Mouse (Mus musculus): Measurements from ENCODE around the gene Rhoj.
"Not testable (repeated sequence)": the region's sequence is repeated elsewhere in the genome, so short reads cannot be mapped to it uniquely, and the experiment has no call there.

Rhoj gene

GRCm38 (mm10) chr12:75394011-75394773 lies 86.1 kb downstream of the Rhoj start:
- no peak for DNase-seq (ENCODE audit: low spot score in 2 of 2)

GRCm38 (mm10) chr12:75396616-75397015 lies 88.5 kb downstream of the Rhoj start:
- DNase-seq (ENCODE audit: low spot score in 2 of 2): no peak

DNA sequence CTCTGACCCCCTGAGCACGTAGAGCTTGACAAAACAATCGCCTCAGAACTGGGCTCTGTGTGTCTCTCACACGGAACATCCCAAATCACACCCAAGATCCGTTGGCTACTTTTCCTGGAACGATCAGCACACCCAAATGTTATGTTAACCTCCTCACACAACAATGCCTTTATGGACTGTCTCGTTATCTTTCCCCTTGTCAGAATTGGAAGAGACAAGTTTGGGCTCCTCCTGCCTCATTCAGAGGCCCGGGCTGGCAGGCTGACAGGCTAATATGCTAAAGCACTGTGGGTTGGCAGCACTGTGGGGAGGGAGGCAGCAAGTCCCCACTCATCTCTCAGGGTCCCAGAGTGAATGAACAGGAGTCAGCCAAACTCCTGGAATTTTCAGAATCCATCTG lies 89.0 kb downstream of the Rhoj start:
- DNase-seq (ENCODE audit: low spot score in 2 of 2): no peak

GRCm38 (mm10) chr12:75412964-75413363 lies 104.8 kb downstream of the Rhoj start:
- DNase-seq (ENCODE audit: low spot score in 2 of 2): no peak

DNA sequence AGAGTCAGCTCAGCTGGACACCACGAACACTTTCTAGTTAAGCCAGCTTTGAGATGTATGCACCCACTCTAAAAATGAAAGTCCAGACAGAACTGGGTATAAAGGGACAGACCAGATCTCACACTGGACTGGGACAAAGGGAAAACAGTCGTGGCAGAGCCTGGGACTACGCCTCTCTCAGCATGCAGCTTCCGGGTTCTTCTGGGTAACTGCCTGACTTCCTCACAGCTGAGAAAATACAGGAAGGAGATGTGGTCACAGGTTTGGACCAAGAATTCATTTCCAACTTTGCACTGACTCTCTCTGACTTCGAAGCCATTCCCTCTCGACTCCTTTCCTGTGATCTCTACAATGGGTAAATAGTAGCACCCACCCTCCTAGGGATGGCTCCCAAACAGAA lies 106.9 kb downstream of the Rhoj start:
- DNase-seq (ENCODE audit: low spot score in 2 of 2): no peak

- DNase-seq (ENCODE audit: low spot score in 2 of 2): no peak
These were observed 108.6 kb downstream of the Rhoj start, which contains the start of gene Gphb5 for GRCm38 (mm10) chr12:75416681-75417080. Gene Gphb5, minus strand, starts transcription at chr12:75416781.

GRCm38 (mm10) chr12:75424359-75424758 lies 116.2 kb downstream of the Rhoj start:
- no peak for DNase-seq (ENCODE audit: low spot score in 2 of 2)

- no peak for DNase-seq (ENCODE audit: low spot score in 2 of 2)
These were observed 116.7 kb downstream of the Rhoj start for GRCm38 (mm10) chr12:75424817-75425216.

- no peak for DNase-seq (ENCODE audit: low spot score in 2 of 2)
These were observed 117.8 kb downstream of the Rhoj start for GRCm38 (mm10) chr12:75425882-75426281.

DNA sequence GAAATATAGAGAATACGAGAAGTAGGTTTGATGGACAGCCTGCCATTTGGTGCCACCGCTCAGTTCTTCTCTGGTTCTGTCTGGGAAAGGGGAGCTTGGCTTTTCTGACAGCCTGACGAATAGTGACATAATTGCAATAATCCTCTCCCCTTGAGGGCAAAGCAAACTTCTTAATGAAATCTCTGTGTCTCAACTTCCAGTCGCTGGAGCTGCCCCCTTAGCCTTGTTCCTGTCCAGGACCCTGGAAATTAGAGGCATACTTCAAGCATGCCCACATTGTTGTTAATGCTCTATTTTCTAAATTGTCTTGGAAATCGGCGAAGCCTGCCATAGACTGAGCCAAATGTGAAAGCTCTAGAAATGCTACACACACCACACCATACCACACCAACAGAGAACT lies 120.6 kb downstream of the Rhoj start:
- DNase-seq (ENCODE audit: low spot score in 2 of 2): no peak

- DNase-seq (ENCODE audit: low spot score in 2 of 2): no peak
These were observed 121.7 kb downstream of the Rhoj start for GRCm38 (mm10) chr12:75429685-75430396.

- not testable (repeated sequence) for DNase-seq (ENCODE audit: low spot score in 2 of 2)
These were observed 124.3 kb downstream of the Rhoj start for GRCm38 (mm10) chr12:75432400-75432799.

GRCm38 (mm10) chr12:75446245-75446644 lies 138.1 kb downstream of the Rhoj start:
- DNase-seq (ENCODE audit: low spot score in 2 of 2): no peak

- peak in 1 of 2 experiments; percentile 17 for DNase-seq (ENCODE audit: low spot score in 2 of 2)
These were observed 140.8 kb downstream of the Rhoj start for GRCm38 (mm10) chr12:75448921-75449320.

GRCm38 (mm10) chr12:75449475-75449966 lies 141.4 kb downstream of the Rhoj start:
- DNase-seq (ENCODE audit: low spot score in 2 of 2): peak; percentile 40 to 48

DNA sequence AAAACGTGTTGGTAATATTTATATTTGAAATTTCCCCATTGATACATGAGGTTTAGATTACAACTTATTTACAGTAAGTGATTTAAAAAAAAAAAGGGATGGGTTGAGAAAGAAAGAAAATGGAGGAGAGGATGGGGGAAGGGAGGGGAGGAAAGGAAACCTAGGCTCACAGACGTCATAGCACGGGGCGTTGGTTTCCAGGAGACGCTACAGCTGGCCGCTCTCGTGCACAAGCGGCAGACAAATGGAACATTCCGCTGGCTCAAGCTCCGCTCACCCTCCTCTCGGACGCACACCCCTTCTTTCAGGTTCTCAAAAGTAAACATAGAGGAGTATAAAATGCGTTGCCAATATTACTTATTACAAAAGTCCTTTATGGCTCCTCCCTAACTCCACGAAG lies 141.9 kb downstream of the Rhoj start:
- DNase-seq (ENCODE audit: low spot score in 2 of 2): peak; percentile 18 to 28

- DNase-seq (ENCODE audit: low spot score in 2 of 2): no peak
These were observed 142.5 kb downstream of the Rhoj start for GRCm38 (mm10) chr12:75450592-75450991.
